Mouse (Mus musculus) CD4-positive naive resting alpha-beta T cell, adult 76 days (primary cell): ENCODE data around the gene Casc3. TPM values are rescaled to one million over a fixed set of nuclear protein-coding genes. Genes with fewer than 3 reads are reported as not detected.

Experiments
- total RNA-seq: library from RNA; stranded (reverse); gene quantifications from one replicate; pipeline ENCODE4 v1.2.4, GENCODE M21; 2023

Gene Casc3
- 108 TPM for total RNA-seq

DNA sequence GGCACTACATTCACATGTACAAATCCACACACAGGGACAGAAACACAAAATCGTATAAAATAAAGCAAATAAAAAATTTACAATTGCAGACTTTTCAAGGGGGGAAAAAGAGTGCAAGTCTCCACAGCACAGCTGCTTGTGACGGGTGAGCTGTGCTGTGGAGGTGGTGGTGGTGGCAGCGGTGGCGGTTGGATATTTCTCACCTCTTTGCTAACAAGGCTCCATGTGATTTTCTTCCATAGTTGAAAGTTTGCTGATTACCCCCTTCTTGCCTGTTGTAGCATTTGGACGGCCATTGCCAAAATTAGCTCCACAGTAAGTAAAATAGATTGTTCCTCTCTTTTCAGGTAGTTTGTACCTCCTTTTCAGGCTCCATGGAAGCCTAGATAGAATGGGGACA, at the start of gene Casc3:
Casc3 (plus strand) TSS at position 301 of the 400 bp plus-strand sequence.

DNA sequence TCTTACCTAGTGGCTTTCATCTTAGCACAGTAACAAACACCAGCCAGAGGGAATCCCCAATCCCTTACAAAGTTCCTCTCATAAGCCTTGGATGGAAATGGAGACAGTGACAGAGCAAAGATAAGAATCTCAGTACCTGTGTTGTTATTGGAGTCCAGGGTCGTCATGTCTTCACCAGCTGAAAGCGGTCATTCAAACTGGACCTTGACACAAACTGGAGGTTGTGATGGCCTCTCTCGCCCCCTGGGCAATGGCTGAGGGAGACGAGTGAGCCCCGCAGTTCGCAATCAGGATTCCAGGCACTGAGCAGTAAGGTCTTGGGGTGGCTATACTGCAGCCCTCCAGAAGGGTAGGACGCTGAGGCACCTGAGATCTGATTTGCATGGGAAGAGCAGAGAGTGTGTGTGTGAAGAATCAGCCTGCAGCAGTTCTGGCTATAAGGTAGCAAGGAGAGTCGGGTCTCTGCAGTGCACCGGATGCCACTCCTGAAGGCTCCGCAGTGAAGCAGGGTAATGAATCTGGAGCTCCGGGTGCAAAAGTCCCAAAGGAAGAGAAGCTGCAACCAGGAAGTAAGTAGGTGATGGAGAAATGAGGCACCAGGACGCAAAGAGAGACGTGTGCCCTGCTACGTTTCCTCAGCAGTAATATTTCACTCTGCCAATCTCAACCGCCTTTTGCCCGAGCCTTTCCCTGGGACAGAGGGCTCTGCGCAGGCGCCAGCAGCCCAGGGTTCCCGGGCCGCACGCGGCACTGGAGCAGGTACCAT, 29.9 kb upstream of the Casc3 start, which contains the start of gene Nr1d1:
Nr1d1 (minus strand) TSS at position 752 of the 766 bp plus-strand sequence.

DNA sequence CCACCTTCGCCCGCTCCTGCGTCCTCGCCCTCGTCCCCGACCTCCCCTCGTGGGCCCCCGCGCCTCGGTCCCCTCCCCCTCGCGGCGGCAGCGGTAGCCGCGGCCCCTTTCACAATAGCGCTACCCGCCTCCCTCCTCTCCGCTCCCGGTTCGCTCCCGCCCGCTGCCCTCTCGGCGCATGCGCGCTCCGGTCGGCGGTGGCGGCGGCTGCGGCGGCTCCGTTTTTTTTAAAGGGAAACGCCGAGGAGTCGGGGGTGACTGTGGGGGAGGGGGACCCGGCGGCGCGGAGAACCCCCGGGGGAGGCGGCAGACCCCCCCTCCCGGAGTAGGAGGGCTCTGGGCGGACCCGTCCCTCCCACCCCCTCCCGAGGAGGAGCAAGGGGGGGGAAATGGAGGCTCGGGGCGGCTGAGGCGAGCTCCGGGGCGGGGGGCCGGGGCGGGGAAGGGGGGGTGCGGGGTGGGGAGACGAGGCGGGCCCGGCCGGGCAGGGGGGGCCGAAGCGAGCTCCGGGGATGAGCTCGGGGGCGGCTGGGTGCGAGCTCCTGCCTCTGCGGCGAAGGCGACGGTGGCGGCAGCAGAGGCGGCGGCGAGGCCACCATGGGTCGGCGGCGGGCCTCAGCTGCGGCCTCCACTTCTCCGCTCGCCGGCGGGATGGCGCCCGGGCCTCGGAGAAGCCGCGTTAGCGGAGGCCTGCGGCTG, 9.5 kb upstream of the Casc3 start, which contains the start of gene Msl1:
Msl1 (plus strand) TSS at position 502 of the 699 bp plus-strand sequence.

DNA sequence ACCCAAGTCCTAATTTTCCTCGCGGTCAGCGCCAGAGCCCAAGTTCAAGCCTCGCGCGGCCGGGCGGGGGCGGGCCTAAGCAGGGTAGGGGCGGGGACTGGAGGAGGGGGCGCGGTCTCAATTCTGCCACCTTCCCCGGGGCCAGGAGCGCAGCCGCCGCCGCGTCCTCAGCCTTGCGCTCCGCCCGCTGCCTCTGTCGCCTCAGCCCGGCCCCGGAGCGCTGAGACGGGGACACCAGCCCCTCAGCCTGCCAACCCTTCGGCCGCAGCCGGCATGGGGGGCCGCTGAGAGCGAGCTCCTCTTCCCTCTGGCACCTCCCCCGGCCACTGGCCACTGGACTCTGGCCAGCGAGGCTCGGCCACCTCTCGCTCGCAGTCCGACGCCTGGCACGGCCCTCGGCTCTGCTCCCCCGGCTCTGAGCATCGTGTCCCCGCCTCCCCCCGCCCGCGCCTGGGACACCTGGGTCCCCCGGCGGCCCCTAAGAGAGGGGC, 32.0 kb downstream of the Casc3 start, which contains the start of gene Rapgefl1:
Rapgefl1 (plus strand) TSS at position 135 of the 491 bp plus-strand sequence.

DNA sequence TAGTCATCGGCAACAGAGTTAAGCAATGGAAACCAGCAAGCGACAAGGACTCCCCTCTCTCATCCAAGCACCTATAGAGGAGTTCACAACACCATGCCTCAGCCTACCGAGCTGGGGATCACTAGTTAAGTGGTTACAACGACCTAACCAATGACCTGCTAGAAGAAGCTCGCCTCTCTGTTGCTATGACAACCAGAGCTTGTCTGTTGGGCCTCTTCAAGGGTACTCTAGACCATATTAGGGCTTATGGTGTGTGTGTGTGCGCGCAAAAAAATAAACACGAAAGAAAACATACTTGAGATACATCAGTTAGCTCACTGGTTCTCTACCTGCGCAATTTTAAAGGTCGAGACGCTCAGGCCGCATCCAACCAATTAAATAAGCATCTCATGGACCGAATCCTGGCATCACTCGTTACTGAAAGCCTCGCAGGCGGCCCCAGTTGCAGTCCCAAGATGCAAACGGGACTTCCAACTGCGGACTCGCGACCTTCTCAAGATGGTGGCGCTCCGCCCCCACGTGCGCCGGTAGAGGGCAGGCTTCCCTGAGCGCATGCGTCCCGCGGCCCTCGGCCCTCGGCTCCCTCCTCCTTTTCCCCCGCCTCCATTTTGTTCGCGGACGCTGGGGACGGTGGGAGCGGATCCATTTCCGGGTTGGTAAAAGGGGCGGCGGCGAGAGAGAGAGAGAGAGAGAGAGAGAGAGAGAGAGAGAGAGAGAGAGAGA, 58.5 kb downstream of the Casc3 start, which contains the start of gene Wipf2:
Wipf2 (plus strand) TSS at position 611 of the 723 bp plus-strand sequence.

Other genes with a start within 250 kb of the Casc3 start
- 19.4 TPM for gene Ormdl3, start 217.5 kb upstream of the Casc3 start, total RNA-seq
- gene Lrrc3c, start 206.6 kb upstream of the Casc3 start, total RNA-seq: not detected
- gene Gm12355, start 179.2 kb upstream of the Casc3 start, total RNA-seq: 21.9 TPM
- 0.64 TPM for gene Gsdma3, start 178.5 kb upstream of the Casc3 start, total RNA-seq
- gene Gsdma2, start 158.1 kb upstream of the Casc3 start, total RNA-seq: not detected
- not detected for gene Gsdma, start 140.6 kb upstream of the Casc3 start, total RNA-seq
- 77.8 TPM for gene Psmd3, start 122.4 kb upstream of the Casc3 start, total RNA-seq
- not detected for gene Csf3, start 103.6 kb upstream of the Casc3 start, total RNA-seq
- gene Med24, start 75.5 kb upstream of the Casc3 start, total RNA-seq: 77.9 TPM
- 30.2 TPM for gene Thra, start 64.3 kb upstream of the Casc3 start, total RNA-seq
- 4.3 TPM for gene Nr1d1, start 29.6 kb upstream of the Casc3 start, total RNA-seq
- 107 TPM for gene Msl1, start 9.4 kb upstream of the Casc3 start, total RNA-seq
- 0.62 TPM for gene Rapgefl1, start 31.9 kb downstream of the Casc3 start, total RNA-seq
- gene Wipf2, start 58.7 kb downstream of the Casc3 start, total RNA-seq: 47.8 TPM
- gene Cdc6, start 102.9 kb downstream of the Casc3 start, total RNA-seq: 1.2 TPM
- gene Rara, start 122.9 kb downstream of the Casc3 start, total RNA-seq: 99.1 TPM
- not detected for gene Gjd3, start 178.1 kb downstream of the Casc3 start, total RNA-seq
- 9.8 TPM for gene Top2a, start 219.3 kb downstream of the Casc3 start, total RNA-seq
- 382 TPM for gene Igfbp4, start 236.3 kb downstream of the Casc3 start, total RNA-seq